Mouse (Mus musculus): ENCODE results near the gene 4930562C15Rik.

Gene 4930562C15Rik

DNA sequence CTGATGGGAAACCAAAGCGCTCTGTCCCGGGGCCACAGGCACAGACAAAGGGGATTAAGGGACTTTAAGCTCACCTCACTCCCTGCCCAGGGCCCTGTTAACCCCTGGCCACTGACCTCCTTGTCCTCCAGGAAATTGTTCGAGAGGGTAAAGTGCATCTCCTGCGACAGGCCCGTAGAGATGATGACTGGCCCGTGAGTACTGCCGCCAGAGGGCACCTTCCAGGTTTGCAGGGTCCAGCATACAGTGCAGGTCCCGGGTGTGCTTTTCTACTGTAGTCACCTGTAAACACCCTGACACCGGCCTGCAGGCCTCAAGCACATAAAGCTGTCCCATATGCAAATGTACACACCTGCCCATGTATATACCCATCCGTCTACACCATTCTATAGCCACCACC lies 26.2 kb downstream of the 4930562C15Rik start:
- DNase-seq (ENCODE audit: low spot score in 2 of 2) = no peak

DNA sequence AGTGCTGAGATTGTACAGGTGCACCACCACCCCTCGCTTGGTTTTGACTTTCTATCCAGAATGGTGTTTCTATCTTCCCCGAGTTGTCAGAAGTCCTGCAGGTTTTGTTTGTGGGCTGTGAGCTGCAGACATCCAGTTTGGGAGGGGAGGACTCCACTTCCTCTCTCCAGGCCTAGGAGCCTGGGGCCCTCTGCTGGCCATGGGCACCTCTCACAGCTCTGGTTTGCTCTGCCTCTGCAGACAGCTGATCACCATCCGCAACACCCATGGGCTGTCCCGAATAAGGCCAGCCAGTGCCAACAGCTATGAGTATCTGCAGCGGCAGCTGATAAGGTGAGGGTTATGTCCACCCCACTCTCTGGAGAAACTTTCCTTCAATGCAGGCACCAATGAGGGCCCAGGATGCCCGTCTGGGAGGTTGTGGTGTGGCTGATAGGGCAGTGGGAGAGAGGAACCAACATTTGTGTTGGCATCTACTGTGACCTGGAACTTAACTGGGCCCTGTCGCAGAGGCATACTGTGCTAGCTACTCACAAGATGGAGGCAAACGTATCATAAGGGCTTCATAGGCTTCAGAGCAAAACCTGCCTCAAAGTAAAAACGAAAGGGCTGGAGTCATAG lies 27.8 kb downstream of the 4930562C15Rik start:
- peak; percentile 70 to 72 for DNase-seq (ENCODE audit: low spot score in 2 of 2)

DNA sequence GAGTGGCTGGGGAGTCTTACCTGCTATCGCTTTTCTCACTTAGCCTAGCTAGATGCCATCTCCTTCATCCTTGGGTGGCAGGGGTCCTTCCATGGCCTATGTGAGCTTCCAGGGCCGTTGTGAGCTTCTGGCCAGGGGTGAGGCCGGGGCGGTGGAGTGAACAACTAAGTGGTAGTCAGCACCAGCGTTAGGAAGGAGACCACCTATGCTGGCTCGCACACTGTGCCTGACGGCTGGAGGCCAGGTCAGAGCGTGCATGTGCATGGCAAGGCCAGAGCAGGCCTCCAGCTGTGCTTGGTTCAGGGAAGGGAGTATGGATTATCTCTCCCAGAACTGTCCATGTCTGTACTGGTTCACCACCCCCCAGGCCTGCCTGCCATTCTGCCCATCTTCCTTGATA lies 28.5 kb downstream of the 4930562C15Rik start:
- DNase-seq (ENCODE audit: low spot score in 2 of 2) = no peak

DNA sequence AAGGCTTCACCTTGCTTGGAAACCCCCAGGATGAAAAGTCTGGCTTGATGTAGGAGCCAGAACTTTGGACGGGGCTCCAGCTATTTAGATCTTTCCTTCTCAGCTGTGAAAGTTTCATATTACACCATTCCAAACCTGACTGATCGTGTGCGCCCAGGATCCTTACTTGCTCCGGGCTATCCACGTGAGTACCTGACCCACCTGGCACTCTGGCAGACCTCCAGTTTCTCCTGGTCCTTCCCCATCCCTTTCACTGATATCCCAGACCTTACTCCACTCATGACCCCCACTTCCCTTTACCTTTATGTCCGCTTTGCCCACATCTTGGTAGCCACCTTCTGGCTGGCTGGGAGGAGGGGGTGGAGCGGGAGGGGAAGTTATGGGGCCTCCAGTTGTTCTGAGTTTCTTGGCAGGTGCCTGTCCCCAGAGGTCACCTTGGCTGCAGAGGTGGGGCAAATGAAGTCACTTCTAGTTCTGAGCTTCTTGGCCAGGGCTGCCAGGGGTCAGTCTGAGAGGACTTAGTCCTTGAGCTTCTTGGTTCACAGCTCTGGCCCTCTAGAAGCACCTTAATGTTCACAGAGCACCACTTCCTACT lies 31.0 kb downstream of the 4930562C15Rik start:
- no peak for DNase-seq (ENCODE audit: low spot score in 2 of 2)

DNA sequence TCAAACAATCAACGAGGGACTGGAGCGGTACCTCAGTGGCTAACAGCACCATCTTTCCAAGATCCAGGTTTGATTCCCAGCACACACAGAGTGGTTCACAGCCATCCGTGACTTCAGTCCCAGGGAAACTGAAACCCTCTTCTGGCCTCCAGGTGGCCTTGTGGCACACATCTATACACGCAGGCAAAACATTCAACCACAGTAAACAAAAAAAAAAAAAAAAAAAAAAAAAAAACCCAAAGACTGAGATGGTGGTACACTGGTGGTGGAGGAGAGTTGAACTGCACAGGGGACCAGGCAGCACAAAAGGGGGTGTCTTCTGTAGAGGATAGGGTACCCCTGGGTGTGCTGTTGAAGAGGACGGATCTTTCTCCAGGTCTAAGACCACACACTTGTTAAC lies 35.3 kb downstream of the 4930562C15Rik start:
- DNase-seq (ENCODE audit: low spot score in 2 of 2) = no peak

DNA sequence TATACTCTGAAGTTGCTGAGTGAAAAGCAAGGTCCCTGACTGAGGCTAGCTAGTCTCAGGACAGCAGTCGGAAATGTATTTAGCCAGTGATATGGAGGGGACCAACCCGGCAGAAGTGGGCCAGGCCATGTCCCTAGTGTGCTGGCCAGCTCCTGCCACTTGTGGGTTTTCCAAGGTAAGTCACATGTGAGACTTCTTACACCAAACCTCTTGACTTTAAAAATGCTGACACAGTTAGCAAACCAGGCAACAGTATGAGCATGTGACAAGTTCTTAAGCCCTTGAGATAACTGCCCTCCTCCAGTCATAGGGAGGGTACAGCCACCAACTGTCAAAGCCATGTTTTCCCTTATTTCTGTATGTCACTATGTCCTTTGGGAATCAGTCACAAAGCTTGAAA lies 36.7 kb downstream of the 4930562C15Rik start:
- DNase-seq (ENCODE audit: low spot score in 2 of 2) = no peak

DNA sequence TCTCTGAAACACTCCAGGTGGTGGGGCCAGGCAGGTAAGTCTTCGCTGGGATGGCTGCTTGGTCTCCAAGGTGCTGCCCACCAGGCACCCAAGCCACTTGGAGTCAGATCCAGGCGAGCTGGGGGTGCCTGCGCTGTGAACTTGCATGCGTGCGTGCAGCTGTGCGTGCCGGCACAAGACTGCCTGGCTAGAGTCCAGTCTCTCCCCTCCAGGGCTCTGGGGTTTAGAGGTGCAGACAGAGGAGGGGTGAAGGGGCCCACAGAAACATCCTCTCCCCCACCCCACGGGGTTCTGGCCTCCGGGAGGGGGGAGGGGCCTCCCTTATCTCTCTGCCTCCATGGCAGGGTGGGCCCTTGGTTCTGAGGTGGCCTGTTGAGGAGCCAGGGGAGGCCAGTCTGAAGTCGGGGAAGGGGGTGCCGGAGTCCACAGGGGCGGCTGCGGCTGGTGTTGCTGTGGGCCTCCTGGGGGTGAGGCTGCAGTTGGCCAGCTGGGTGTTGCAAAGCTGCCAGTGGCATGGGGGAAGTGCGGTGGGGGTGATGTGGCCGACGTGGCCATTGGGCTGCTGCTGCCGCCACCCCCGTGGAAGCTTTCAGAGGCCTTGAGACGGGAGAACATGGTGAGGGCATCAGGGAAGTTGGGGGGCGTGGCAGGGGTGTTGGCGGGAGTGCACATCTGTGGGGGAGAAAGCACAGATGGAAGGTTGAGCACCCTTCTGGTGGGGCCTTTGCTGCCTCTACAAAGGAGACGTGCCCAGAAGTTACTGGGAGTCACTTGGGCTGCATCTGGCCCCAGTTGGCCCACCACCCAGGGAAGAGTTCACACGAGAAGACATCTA lies 40.2 kb downstream of the 4930562C15Rik start:
- DNase-seq (ENCODE audit: low spot score in 2 of 2) = no peak

DNA sequence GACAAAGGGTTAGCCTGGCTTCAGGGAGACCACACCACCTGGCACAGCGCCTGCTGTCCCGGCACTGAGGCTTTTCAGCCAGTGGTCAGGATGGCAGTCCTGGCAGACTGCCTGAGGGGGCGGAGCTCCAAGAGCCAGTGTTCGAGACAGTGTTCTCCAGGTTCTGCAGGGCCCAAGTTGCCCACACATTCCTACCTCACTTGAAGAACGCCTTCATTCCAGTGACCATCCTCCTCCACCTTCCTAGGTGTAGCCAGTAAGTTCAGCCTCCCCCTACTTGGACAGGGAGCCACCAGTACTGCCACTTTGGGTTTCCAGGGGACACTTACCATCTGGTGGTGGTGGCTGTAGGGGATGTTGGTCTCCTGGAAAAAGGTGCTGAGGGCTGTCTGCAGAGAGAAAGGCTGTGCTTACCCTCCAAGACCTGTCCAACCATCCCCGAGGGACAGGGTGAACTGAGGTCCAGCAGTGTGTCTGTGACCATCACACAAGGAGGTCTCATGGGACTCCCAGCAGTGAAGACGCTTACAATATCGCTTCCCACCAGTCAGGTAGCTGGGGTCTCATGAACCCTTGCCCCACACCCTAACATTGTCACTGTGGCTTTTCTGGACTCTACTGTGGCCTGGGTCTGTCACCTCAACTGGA lies 40.9 kb downstream of the 4930562C15Rik start:
- DNase-seq (ENCODE audit: low spot score in 2 of 2) = peak in 1 of 2 experiments; percentile 57

DNA sequence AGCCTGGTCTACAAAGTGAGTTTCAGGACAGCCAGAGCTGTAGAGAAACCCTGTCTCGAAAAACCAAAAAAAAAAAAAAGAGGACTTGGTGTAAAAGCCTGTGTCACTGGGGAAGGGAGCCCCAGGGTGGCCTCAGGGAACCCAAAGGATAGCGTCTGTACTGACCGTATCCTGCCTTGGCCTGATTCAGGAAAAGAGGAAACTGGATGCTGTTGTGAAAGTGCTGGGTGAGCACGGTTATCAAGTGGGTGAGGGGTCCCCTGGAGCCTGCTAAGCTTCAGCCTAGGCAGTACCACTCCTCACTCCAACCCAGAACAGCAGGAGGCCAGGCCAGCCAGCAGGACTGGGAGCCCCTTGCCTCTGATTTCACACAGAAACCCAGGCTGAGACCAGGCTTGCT lies 42.0 kb downstream of the 4930562C15Rik start:
- DNase-seq (ENCODE audit: low spot score in 2 of 2) = no peak

DNA sequence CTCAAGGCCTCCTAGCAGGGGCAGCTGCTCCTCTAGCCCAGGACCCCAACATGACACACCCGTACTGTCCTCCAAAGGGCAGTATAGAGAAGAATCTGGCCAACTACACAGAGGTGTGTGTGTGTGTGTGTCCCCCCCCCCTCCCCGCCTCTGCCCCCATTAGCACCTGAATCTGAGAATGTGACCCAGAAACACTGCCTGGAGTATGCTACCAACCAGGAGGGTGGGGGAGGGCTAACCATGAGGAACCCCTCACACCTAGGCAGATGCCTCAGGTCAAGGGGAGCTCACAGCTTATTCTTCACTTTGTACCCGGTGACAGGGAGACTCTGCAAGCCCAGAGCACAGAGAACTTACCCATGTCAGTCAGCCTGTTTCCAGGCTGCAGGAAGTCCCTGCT lies 42.5 kb downstream of the 4930562C15Rik start:
- DNase-seq (ENCODE audit: low spot score in 2 of 2) = no peak

DNA sequence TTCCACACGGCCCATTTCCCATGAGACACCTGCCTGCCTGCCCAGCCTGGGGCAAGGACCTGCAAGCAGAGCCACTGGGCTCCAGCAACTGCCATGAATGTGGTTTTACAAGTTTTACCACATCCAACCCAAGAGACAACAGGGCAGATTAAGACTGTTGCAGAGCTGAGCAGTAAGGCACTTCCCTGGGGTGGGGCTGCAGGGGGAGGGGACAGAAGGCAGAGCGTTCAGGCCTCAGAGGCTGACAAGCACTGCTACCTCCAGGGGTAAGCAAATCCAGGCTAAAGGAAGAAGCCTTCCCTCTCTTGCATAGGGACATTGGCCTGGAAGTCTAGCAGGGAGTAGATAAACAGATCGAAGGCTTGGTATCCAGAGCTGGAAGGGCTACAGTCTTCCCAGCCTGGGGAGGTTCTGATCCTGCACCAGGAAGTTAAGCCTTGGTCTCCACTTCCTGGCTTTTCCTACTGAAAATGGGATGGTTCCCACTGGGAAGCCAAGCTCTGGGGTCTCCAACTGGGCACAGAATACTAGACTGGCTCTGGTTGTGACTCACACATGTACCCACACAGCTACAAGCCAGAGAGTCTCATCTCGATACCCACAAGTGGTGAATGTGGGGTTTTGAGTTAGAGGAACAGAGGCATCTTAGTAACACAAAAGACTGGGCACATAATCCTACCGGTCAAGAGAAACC lies 43.1 kb downstream of the 4930562C15Rik start:
- peak in 1 of 2 experiments; percentile 25 for DNase-seq (ENCODE audit: low spot score in 2 of 2)

DNA sequence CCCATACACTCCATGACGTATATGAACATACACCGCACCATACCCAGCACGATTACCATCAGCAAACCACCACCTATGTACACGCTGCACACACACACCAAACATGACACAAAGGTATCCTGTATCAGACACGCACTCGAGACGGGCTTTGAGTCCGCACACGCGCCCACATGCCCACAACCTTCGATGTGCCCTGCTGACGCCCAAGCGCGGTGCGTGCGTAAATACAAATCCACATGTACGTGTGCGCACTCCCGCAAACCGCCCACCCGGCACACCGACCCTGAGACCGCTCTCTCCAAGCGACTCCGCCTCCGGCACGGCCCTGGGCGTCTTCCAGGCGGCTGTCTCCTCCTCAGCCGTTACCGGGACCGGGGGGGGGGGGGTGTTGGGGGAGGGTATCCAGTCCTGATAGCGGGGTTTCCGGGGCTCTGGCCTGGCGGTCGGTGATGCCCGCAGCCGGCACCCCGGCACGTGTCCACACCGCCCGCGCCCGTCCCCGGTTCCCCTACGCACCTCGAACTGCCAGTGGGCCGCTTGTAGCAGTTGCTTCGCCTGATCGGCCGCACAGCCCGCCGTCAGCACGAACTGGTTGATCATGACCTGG lies 44.0 kb downstream of the 4930562C15Rik start:
- peak; percentile 50 to 67 for DNase-seq (ENCODE audit: low spot score in 2 of 2)

DNA sequence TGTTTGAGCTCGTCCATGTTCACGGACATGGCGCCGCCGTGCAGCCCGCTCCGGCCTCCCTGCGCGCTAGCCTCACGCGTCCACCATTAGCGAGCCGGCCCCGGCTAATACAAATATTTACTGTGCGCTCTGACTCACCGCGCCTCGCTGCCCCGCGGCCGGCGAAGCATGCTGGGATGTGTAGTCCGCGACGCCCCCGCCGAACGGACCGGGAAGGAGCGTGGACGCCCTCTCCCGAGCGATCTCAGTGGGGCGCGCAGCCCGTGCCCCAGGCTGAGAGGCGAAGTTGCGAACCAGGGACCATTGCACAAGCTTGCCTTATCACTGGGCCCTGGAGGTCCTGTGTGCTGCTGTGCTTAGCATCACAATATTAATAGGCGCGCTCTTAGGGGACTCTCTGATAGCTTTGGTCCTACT lies 44.5 kb downstream of the 4930562C15Rik start:
- peak; percentile 92 to 93 for DNase-seq (ENCODE audit: low spot score in 2 of 2)

DNA sequence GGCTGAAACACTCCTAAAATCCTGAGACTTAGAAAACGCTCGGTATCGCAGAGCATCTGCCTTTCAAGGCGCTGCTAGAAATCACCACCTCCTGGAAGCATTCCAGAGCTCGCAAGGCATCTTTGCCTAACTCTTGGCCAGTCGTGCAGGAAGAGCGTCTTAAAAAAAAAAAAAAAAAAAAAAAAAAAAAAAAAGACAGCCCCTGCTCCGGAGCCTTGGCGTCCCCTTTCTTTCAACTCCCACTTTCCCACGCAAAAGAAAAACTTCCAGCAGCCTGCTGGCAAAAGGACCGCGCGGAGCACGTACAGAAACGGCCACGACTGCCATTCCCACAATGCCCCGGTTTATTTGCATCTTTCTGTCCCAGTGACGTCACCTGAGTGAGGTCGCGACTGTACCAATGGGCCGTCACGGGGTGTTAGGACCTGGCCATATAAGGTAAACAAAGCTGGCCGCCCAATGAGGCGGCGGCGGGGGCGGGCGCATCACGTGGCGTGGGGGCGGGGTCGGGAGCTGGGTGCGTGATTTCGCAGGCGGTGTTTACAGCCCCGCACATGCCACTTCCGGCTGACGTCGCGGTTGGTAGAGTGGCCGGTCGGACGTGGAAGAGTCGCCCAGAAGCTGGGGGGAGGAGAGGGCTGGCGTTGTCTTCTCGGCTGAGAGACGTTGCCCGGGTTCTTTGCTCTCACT lies 45.1 kb downstream of the 4930562C15Rik start, which contains the start of gene Ubald1:
Gene Ubald1, minus strand, starts transcription at position 180 of the 690 bp plus-strand sequence.
- DNase-seq (ENCODE audit: low spot score in 2 of 2) = peak; percentile 98 to 99

DNA sequence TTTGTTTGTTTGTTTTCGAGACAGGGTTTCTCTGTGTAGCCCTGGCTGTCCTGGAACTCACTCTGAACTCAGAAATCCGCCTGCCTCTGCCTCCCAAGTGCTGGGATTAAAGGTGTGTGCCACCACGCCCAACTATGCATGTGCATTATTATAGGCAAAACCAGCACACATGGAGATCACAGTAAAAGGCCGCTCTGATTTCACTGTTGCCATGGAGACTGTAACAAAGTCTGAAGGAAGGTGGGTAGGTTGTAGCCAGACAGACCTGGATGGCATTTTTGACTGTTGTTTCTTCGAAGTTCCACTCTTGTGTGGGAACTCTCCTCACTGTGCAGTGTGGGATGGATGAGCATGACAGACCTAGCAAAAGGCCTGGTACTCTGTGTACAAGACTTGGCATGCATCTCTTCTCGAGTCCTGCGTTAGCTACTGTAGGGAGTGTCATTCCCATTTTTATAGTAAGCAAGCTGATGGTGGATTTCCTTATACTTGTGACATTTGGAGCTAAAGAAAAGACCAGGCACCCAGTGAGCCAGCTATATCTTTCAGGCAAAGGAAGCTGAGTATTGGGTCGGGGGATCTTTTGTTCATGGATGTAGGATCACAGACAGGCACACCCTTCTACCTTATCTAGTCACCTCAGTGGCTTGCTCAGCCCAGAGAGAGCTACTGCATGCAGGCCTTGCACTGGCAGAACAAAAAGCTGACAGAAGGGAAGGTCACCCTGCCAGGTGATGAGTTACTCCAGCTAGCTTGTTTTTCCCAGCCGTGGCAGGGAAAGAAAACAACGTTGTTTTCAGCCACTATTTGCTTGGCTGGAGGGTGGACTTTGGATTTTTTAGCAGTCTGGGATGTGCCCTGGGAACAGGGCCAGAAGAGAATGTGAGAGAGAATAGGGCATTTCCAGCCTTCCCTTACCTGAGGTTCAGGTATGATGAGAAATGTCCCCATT lies 46.5 kb downstream of the 4930562C15Rik start:
- DNase-seq (ENCODE audit: low spot score in 2 of 2) = peak in 1 of 2 experiments; percentile 31

DNA sequence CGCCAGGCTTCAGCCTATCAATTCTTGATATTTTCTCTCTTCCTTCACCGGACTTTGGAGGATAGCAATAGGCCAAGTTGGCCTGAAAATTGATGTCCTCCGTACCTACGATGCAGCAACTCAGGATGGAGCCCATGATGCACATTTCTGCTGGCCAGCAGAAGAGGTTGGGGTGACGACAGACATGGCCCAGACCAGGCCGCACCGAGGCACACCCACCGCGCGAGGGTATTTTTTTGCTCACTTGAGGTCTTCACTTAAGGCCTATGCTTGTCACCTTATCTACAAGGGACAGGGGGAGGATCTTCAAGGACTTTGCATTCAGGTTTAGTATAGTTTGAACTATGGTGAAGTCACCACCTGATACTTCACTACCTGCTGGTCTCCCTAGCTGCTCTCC lies 49.7 kb downstream of the 4930562C15Rik start:
- no peak for DNase-seq (ENCODE audit: low spot score in 2 of 2)

DNA sequence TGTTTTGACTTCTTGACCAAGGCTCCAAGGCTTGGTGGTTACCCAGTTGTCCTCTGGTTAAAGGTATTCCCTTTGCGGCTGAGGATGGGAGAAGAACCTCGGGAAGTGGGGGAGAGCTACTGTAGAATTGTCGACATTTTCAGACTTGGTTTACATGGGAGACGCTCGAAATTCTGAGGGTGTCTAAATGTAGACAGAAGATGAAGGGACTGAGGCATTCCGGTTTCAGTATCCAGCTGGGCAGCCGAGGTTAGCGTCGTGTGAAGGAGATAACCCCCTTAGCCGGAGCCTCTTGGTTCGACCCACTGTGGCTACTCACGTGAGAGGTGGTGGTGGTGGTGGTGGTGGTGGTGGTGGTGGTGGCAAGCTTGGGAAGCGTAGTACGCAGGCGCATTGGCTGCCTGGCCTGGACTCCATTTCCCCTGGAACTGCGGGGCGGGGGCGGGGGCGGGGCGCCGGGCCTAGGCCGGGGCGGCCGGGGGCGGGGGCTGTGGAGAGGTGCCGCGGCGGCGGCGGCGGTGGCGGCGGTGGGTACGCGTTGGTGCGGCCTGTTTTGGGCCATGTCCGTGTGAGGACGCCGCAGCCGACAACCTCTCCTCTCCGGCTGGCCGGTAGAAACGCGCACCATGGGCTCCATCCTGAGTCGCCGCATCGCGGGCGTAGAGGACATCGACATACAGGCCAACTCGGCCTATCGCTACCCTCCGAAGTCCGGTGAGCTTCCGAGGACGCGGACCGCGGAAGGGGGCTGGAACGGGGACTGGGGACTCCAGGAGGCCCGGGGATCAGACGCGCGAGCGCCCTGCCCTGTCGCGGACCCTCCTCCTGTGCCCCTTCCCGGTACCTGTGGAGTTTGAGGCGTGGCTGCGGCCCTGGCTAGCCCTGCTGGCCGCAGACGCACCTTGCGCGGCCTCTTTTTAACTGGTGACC lies 50.8 kb downstream of the 4930562C15Rik start, which contains the start of gene Mgrn1:
Gene Mgrn1, plus strand, starts transcription at position 490 of the 930 bp plus-strand sequence.
- DNase-seq (ENCODE audit: low spot score in 2 of 2) = peak; percentile 78 to 84

DNA sequence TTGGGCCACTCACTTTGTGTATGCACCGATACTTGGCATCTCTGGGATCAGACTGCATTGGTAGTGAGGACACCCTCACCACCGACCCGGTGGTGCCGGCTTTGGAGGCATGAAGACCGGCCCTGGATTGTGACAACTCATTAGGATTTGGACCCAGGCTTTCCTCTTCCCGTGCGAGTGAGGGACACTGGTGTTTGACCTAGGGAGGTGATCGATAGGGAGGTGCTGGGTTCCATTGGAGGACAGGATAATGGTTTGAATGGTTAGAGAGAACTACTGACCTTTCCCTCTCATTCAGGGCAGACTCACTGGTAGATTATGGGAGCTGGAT lies 51.4 kb downstream of the 4930562C15Rik start:
- no peak for DNase-seq (ENCODE audit: low spot score in 2 of 2)
